In the genomic region with DNA sequence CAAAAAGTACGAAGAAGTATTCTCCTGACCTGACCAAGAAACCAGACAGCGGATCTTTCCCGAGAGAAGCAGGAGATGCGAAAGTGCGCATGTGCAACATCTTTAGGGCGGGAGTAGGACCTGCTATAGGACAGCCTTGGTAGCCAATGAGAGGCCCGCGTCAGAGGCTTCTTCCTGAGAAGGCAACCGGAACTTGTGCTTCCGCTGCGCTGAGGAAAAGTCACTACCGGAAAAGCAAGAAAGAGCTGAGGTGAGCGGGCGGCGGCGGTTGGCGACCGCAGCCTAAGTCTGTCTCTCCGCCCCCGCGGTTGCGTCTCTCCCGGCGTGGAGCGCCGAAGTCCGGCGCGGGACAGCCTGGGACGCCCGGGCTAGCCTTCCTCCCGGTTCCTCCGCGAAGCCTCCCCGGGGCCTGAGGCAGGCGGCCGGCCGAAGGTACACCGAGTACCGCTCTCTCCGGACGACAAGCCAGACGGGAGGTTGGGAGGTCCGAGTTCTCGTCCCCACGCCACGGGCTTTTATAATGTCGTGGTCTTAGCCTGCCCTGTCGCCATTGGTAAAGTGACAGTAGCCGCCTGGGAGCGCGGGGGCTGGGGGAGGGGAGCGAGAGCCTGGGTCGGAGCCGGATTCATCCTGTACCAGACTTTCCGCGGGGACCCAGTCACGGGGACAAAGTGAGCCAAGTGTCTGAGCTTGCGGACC, we compare ENCODE assay signal across 8 mouse cellular contexts. TPM values are rescaled to one million over a fixed set of nuclear protein-coding genes. Genes with fewer than 3 reads are reported as not detected.
A peak's percentile ranks its signal among the peaks of the same experiment; 100 is the strongest.
DNase-seq lines count a peak whose midpoint lies in the region; ATAC-seq lines count a peak whose summit lies in the region.

A gene (plus strand): TSS at position 166 of the 699 bp plus-strand sequence.

- peak; percentile 97 for DNase-seq in c-Kit-negative CD71-positive TER-119-positive erythroid progenitor cells, embryonic 14.5 days (ENCODE audit: low read depth, low spot score)
- peak; percentile 93 for DNase-seq in fibroblast of lung, adult 2 months (ENCODE audit: low read depth)
- peak; percentile 97 for DNase-seq in kidney, postnatal 14 days
- peak; percentile 93 for DNase-seq in liver, embryonic 13.5 days
- DNase-seq in neural tube, embryonic 10.5 days (ENCODE audit: extremely low spot score, low spot score): peak; percentile 90

- no peaks in the 10 kb centered on the region for H3K27me3 ChIP-seq in heart, embryonic 14.5 days (ENCODE audit: control insufficient read depth, insufficient read depth, low read length)
- H3K27me3 ChIP-seq in liver, embryonic 13.5 days: no peaks in the 10 kb centered on the region
- no peaks in the 10 kb centered on the region for H3K27me3 ChIP-seq in stomach, embryonic 16.5 days (ENCODE audit: control insufficient read depth, insufficient read depth, low read length)

- H3K36me3 ChIP-seq in heart, embryonic 14.5 days (ENCODE audit: control insufficient read depth, insufficient read depth, low read length): peaks cover 27% of the 10 kb centered on the region
- peaks cover 22% of the 10 kb centered on the region for H3K36me3 ChIP-seq in liver, embryonic 13.5 days
- peaks cover 4% of the 10 kb centered on the region for H3K36me3 ChIP-seq in stomach, embryonic 16.5 days (ENCODE audit: control insufficient read depth, insufficient read depth, low read length)

- H3K9ac ChIP-seq in heart, embryonic 14.5 days (ENCODE audit: low read length): peak within 1 kb of the TSS; percentile 93
- peak within 1 kb of the TSS; percentile 97 for H3K9ac ChIP-seq in liver, embryonic 13.5 days
- peak within 1 kb of the TSS; percentile 98 for H3K9ac ChIP-seq in stomach, embryonic 16.5 days (ENCODE audit: low read length)

- peak; percentile 97 for ATAC-seq in CD4-positive, CD25-positive, alpha-beta regulatory T cell, adult 4 months
- ATAC-seq in heart, embryonic 14.5 days (ENCODE audit: insufficient number of reproducible peaks, insufficient read depth, low FRiP score, low read depth): peak; percentile 97
- peak; percentile 94 for ATAC-seq in liver, embryonic 13.5 days (ENCODE audit: low read depth)
- ATAC-seq in stomach, embryonic 16.5 days (ENCODE audit: insufficient read depth, low FRiP score): peak; percentile 99

- under 1% methylated on average over 58 of the region's 59 CpGs for WGBS in heart, embryonic 14.5 days
- WGBS in liver, embryonic 13.5 days (ENCODE audit: insufficient replicate concordance): 0% methylated on average over 59 of the region's 59 CpGs
- under 1% methylated on average over 59 of the region's 59 CpGs for WGBS in stomach, embryonic 16.5 days

- no peaks in the 10 kb centered on the region for H3K9me3 ChIP-seq in heart, embryonic 14.5 days (ENCODE audit: control insufficient read depth, low read length)
- no peaks in the 10 kb centered on the region for H3K9me3 ChIP-seq in liver, embryonic 13.5 days (replicated peaks)
- no peaks in the 10 kb centered on the region for H3K9me3 ChIP-seq in stomach, embryonic 16.5 days (replicated peaks; ENCODE audit: control insufficient read depth, low read length)

- peak within 1 kb of the TSS; percentile 77 for H3K4me2 ChIP-seq in heart, embryonic 14.5 days (ENCODE audit: low read length)
- peak within 1 kb of the TSS; percentile 74 for H3K4me2 ChIP-seq in liver, embryonic 13.5 days
- H3K4me2 ChIP-seq in stomach, embryonic 16.5 days (ENCODE audit: low read depth, low read length): peak within 1 kb of the TSS; percentile 90

- peak within 1 kb of the TSS; percentile 93 to 95 for H3K27ac ChIP-seq in heart, embryonic 14.5 days (replicated peaks in 1 of 2; ENCODE audit: control insufficient read depth in 1 of 2, insufficient read depth in 1 of 2, low read depth in 2 of 2, low read length in 2 of 2)
- H3K27ac ChIP-seq in liver, embryonic 13.5 days: peak within 1 kb of the TSS; percentile 98
- peak within 1 kb of the TSS; percentile 96 for H3K27ac ChIP-seq in stomach, embryonic 16.5 days (ENCODE audit: low read length)

- H3K4me1 ChIP-seq in heart, embryonic 14.5 days (ENCODE audit: control insufficient read depth in 2 of 2, insufficient read depth in 2 of 2, low read length in 2 of 2): peaks cover 2 to 6% of the 10 kb centered on the region in 2 experiments
- peaks cover 59% of the 10 kb centered on the region for H3K4me1 ChIP-seq in liver, embryonic 13.5 days (replicated peaks)
- H3K4me1 ChIP-seq in stomach, embryonic 16.5 days (ENCODE audit: control insufficient read depth, insufficient read depth, low read length): peaks cover 3% of the 10 kb centered on the region; the same call in 1 of the 2 replicates

- H3K4me3 ChIP-seq in heart, embryonic 14.5 days (ENCODE audit: control insufficient read depth in 1 of 2, insufficient read depth in 1 of 2, low read depth in 1 of 2, low read length in 2 of 2): peak within 1 kb of the TSS; percentile 93 to 99
- H3K4me3 ChIP-seq in liver, embryonic 13.5 days (replicated peaks): peak within 1 kb of the TSS; percentile 90
- H3K4me3 ChIP-seq in stomach, embryonic 16.5 days (replicated peaks; ENCODE audit: low read length): peak within 1 kb of the TSS; percentile 98

RNA-seq across cellular contexts. Expression of the gene that starts here (rescaled TPM):
- 10 to 100 TPM; 32.6 to 42.0 TPM for polyA plus RNA-seq in CD4-positive, CD25-positive, alpha-beta regulatory T cell, adult 4 months (2017; shearing (Covaris generic))
- polyA plus RNA-seq in heart, embryonic 14.5 days (2014; fragmentation: Nextera tagmentation; extraction: Ambion mirVana): 50.9 and 54.2 TPM in 2 replicates
- polyA plus RNA-seq in liver, embryonic 13.5 days (2015; fragmentation: Nextera tagmentation; extraction: Ambion mirVana): 62.4 and 67.7 TPM in 2 replicates
- polyA plus RNA-seq in stomach, embryonic 16.5 days (2015; fragmentation: Nextera tagmentation; extraction: Ambion mirVana): 49.4 and 60.3 TPM in 2 replicates

Comparison
In these comparisons a context has a peak if more than half of its experiments do, and no peak if none do; other contexts are left out.
1. Peak in every context shown above with its lines: DNase-seq, ATAC-seq, H3K4me3 ChIP-seq and H3K27ac ChIP-seq.